Mouse (Mus musculus): ENCODE data around the gene Zbtb8b. TPM values are rescaled to one million over a fixed set of nuclear protein-coding genes. Genes with fewer than 3 reads are reported as not detected.

Gene Zbtb8b
- total and polyA plus RNA-seq, 3 experiments = 0.08 to 0.29 TPM; not detected in 1

- no peak overlapping the region for H3K9ac ChIP-seq (ENCODE audit: control insufficient read depth, low read depth, low read length, poor library complexity, severe bottlenecking)
- no peak overlapping the region for H3K4me3 ChIP-seq (ENCODE audit: control insufficient read depth in 1 of 2, insufficient read depth in 1 of 2, low read depth in 2 of 2, low read length in 2 of 2)
- no peaks in the 10 kb centered on the region for H3K9me3 ChIP-seq (replicated peaks; ENCODE audit: insufficient read depth, low read length)
- DNase-seq (ENCODE audit: low read depth, low spot score) = no peak
- TF ChIP-seq USF2 (IDR thresholded peaks at IDR 0.05; ENCODE audit: borderline replicate concordance in 1 of 2, insufficient read depth in 1 of 2, low read depth in 1 of 2, low read length in 2 of 2) = no peak
- no peak for TF ChIP-seq MAX (IDR thresholded peaks at IDR 0.05; ENCODE audit: low read length)
- TF ChIP-seq E2F4 (IDR thresholded peaks at IDR 0.05; ENCODE audit: borderline replicate concordance, low read depth, low read length) = no peak
- H3K4me1 ChIP-seq (ENCODE audit: control insufficient read depth in 1 of 2, insufficient read depth in 2 of 2, low read length in 2 of 2) = no peaks in the 10 kb centered on the region
- no peaks in the 10 kb centered on the region for H3K79me2 ChIP-seq (ENCODE audit: control insufficient read depth, insufficient read depth, low read length, poor library complexity)
- H3K36me3 ChIP-seq (ENCODE audit: control insufficient read depth in 1 of 2, insufficient read depth in 2 of 2, low read length in 2 of 2) = peaks cover 0 to 1% of the 10 kb centered on the region in 2 experiments; a peak in 1 of 4 replicates
- no peaks in the 10 kb centered on the region for H3K27me3 ChIP-seq (ENCODE audit: control insufficient read depth in 1 of 2, insufficient read depth in 2 of 2, low read length in 2 of 2)
- H3K27ac ChIP-seq (ENCODE audit: control insufficient read depth, low read depth, low read length) = no peak overlapping the region
Measured at GRCm38 (mm10) chr4:129476047-129476446, 35.4 kb upstream of the Zbtb8b start.

- no peak overlapping the region for H3K4me3 ChIP-seq (ENCODE audit: control insufficient read depth in 1 of 2, insufficient read depth in 1 of 2, low read depth in 2 of 2, low read length in 2 of 2)
- H3K9ac ChIP-seq (ENCODE audit: control insufficient read depth, low read depth, low read length, poor library complexity, severe bottlenecking) = no peak overlapping the region
- no peaks in the 10 kb centered on the region for H3K9me3 ChIP-seq (replicated peaks; ENCODE audit: insufficient read depth, low read length)
- H3K79me2 ChIP-seq (ENCODE audit: control insufficient read depth, insufficient read depth, low read length, poor library complexity) = no peaks in the 10 kb centered on the region; the same call in 1 of the 2 replicates
- H3K36me3 ChIP-seq (ENCODE audit: control insufficient read depth in 1 of 2, insufficient read depth in 2 of 2, low read length in 2 of 2) = peaks cover 0 to 14% of the 10 kb centered on the region in 2 experiments; a peak in 3 of 4 replicates
- H3K27ac ChIP-seq (ENCODE audit: control insufficient read depth, low read depth, low read length) = peak overlapping the region; percentile 75
- H3K27me3 ChIP-seq (ENCODE audit: control insufficient read depth in 1 of 2, insufficient read depth in 2 of 2, low read length in 2 of 2) = no peaks in the 10 kb centered on the region
- DNase-seq (ENCODE audit: low read depth, low spot score) = peak; percentile 26
- 0 out of 2 replicates have a peak, but pooled peaks have one; percentile 1 for TF ChIP-seq NRF1 (IDR thresholded peaks at IDR 0.05; ENCODE audit: insufficient read depth, low read depth, low read length, poor library complexity, severe bottlenecking)
- TF ChIP-seq CHD2 (IDR thresholded peaks at IDR 0.05; ENCODE audit: low read length) = no peak
- H3K4me1 ChIP-seq (ENCODE audit: control insufficient read depth in 1 of 2, insufficient read depth in 2 of 2, low read length in 2 of 2) = peaks cover 14 to 26% of the 10 kb centered on the region in 2 experiments
Measured at GRCm38 (mm10) chr4:129464286-129464815, 23.7 kb upstream of the Zbtb8b start.

- peaks cover 14 to 26% of the 10 kb centered on the region in 2 experiments for H3K4me1 ChIP-seq (ENCODE audit: control insufficient read depth in 1 of 2, insufficient read depth in 2 of 2, low read length in 2 of 2)
- TF ChIP-seq USF1 (IDR thresholded peaks at IDR 0.05; ENCODE audit: low read depth, low read length) = 0 out of 2 replicates have a peak, but pooled peaks have one; percentile 55
- TF ChIP-seq GATA1 (IDR thresholded peaks at IDR 0.05; ENCODE audit: low read depth, low read length) = peak; percentile 77
- no peak for TF ChIP-seq ZKSCAN1 (IDR thresholded peaks at IDR 0.05; ENCODE audit: low read depth, low read length)
- peak; percentile 55; the same call in 1 of the 2 replicates for TF ChIP-seq MAZ (IDR thresholded peaks at IDR 0.05; ENCODE audit: low read depth, low read length)
- peak; percentile 91 for TF ChIP-seq TCF12 (IDR thresholded peaks at IDR 0.05; ENCODE audit: low read depth, low read length)
- no peak for TF ChIP-seq POLR2A (IDR thresholded peaks at IDR 0.05; ENCODE audit: control insufficient read depth in 1 of 2, insufficient read depth in 1 of 2, low read depth in 1 of 2, low read length in 2 of 2, poor library complexity in 1 of 2)
- peak; percentile 95 for TF ChIP-seq ETS1 (IDR thresholded peaks at IDR 0.05; ENCODE audit: low read depth, low read length)
- no peak for TF ChIP-seq ZC3H11A (IDR thresholded peaks at IDR 0.05; ENCODE audit: low read depth, low read length)
- peak; percentile 81 for TF ChIP-seq SIN3A (IDR thresholded peaks at IDR 0.05; ENCODE audit: low read length)
- peak; percentile 67 for TF ChIP-seq TAL1 (IDR thresholded peaks at IDR 0.05; ENCODE audit: low read length)
- TF ChIP-seq CHD1 (IDR thresholded peaks at IDR 0.05; ENCODE audit: low read depth, low read length) = no peak
- TF ChIP-seq MAX (IDR thresholded peaks at IDR 0.05; ENCODE audit: low read length) = peak; percentile 38
- TF ChIP-seq NRF1 (IDR thresholded peaks at IDR 0.05; ENCODE audit: insufficient read depth, low read depth, low read length, poor library complexity, severe bottlenecking) = no peak
- TF ChIP-seq ELF1 (IDR thresholded peaks at IDR 0.05; ENCODE audit: low read depth, low read length) = peak; percentile 32; the same call in 1 of the 2 replicates
- TF ChIP-seq MXI1 (IDR thresholded peaks at IDR 0.05; ENCODE audit: low read depth, low read length) = peak; percentile 91
- no peak for TF ChIP-seq GABPA (IDR thresholded peaks at IDR 0.05; ENCODE audit: low read depth, low read length)
- TF ChIP-seq E2F4 (IDR thresholded peaks at IDR 0.05; ENCODE audit: borderline replicate concordance, low read depth, low read length) = no peak
- peak; percentile 27; the same call in 1 of the 2 replicates for TF ChIP-seq HCFC1 (IDR thresholded peaks at IDR 0.05; ENCODE audit: low read depth, low read length)
- no peak for TF ChIP-seq JUND (IDR thresholded peaks at IDR 0.05; ENCODE audit: low read depth, low read length)
- no peak for TF ChIP-seq USF2 (IDR thresholded peaks at IDR 0.05; ENCODE audit: borderline replicate concordance in 1 of 2, insufficient read depth in 1 of 2, low read depth in 1 of 2, low read length in 2 of 2)
- TF ChIP-seq CHD2 (IDR thresholded peaks at IDR 0.05; ENCODE audit: low read length) = no peak
Measured at GRCm38 (mm10) chr4:129463097-129464059, 22.7 kb upstream of the Zbtb8b start.

More at GRCm38 (mm10) chr4:129463097-129464059, 22.7 kb upstream of the Zbtb8b start:
- Histone ChIP-seq H3K36me3 (ENCODE audit: control insufficient read depth in 1 of 2, insufficient read depth in 2 of 2, low read length in 2 of 2) (peaks cover 0 to 14% of the 10 kb centered on the region in 2 experiments; a peak in 3 of 4 replicates), H3K79me2 (ENCODE audit: control insufficient read depth, insufficient read depth, low read length, poor library complexity) (no peaks in the 10 kb centered on the region; the same call in 1 of the 2 replicates), H3K27ac (ENCODE audit: control insufficient read depth, low read depth, low read length) (peak overlapping the region; percentile 80), H3K9me3 (replicated peaks; ENCODE audit: insufficient read depth, low read length) (no peaks in the 10 kb centered on the region), H3K4me3 (ENCODE audit: control insufficient read depth in 1 of 2, insufficient read depth in 1 of 2, low read depth in 2 of 2, low read length in 2 of 2) (peak overlapping the region; percentile 90), H3K27me3 (ENCODE audit: control insufficient read depth in 1 of 2, insufficient read depth in 2 of 2, low read length in 2 of 2) (no peaks in the 10 kb centered on the region), H3K9ac (ENCODE audit: control insufficient read depth, low read depth, low read length, poor library complexity, severe bottlenecking) (peak overlapping the region; percentile 87)
- peak; percentile 71 for DNase-seq (ENCODE audit: low read depth, low spot score)

Measured in MEL (cell line).